Mouse (Mus musculus) heart, embryonic 11.5 days (tissue): ENCODE data around the gene Casq1. TPM values are rescaled to one million over a fixed set of nuclear protein-coding genes. Genes with fewer than 3 reads are reported as not detected.
A peak's percentile ranks its signal among the peaks of the same experiment; 100 is the strongest.

Experiments used
- ATAC-seq: fragments of 200-750 bp; cut with Nextera tagmentation; replicated peaks from 2 replicates; pipeline ENCODE4 v1.8.0; 2017; ENCODE audit warnings: moderate library complexity; ENCODE audit not compliant: insufficient number of reproducible peaks, low FRiP score, low TSS enrichment
- H3K27ac ChIP-seq: fragments of 300-500 bp; sonication (generic); 2 replicates; pipeline ENCODE4 v1.5.1; 2014; ENCODE audit warnings: mild to moderate bottlenecking, low read depth, low read length
- H3K27me3 ChIP-seq: fragments of 300-500 bp; sonication (generic); 2 replicates; pipeline ENCODE4 v1.6.1; 2014; ENCODE audit warnings: mild to moderate bottlenecking, low read length, mixed read lengths; ENCODE audit not compliant: control insufficient read depth, insufficient read depth
- H3K36me3 ChIP-seq: fragments of 300-500 bp; sonication (generic); 2 replicates; pipeline ENCODE4 v1.6.1; 2014; ENCODE audit warnings: mild to moderate bottlenecking, low read length, moderate library complexity, mixed read lengths; ENCODE audit not compliant: control insufficient read depth, insufficient read depth
- H3K4me1 ChIP-seq: fragments of 300-500 bp; sonication (generic); 2 replicates; pipeline ENCODE4 v1.6.1; 2014; ENCODE audit warnings: low read length; ENCODE audit not compliant: control insufficient read depth, insufficient read depth
- H3K4me2 ChIP-seq: fragments of 300-500 bp; sonication (generic); 2 replicates; pipeline ENCODE4 v1.6.1; 2014; ENCODE audit warnings: mild to moderate bottlenecking, moderate library complexity
- H3K4me3 ChIP-seq: fragments of 300-500 bp; sonication (generic); 2 replicates; pipeline ENCODE4 v1.5.1; 2014; ENCODE audit warnings: low read depth, low read length
- H3K9ac ChIP-seq: fragments of 300-500 bp; sonication (generic); 2 replicates; pipeline ENCODE4 v1.6.1; 2014; ENCODE audit warnings: mild to moderate bottlenecking, low read depth, low read length, moderate library complexity
- H3K9me3 ChIP-seq: fragments of 300-500 bp; sonication (generic); replicated peaks from 2 replicates; pipeline ENCODE4 v1.6.1; 2016; ENCODE audit warnings: low read length; ENCODE audit not compliant: control insufficient read depth
- WGBS: fragments of 180-500 bp; shearing (Covaris S2); extraction: QIAGEN DNeasy Blood & Tissue Kit; methylation state at CpG from one replicate; pipeline ENCODE4 v1.1.7; 2014; ENCODE audit not compliant: insufficient replicate concordance; 5-methylcytosine and 5-hydroxymethylcytosine counted together
- polyA plus RNA-seq: library from polyadenylated mRNA; unstranded; fragments of >200 nt; fragmentation: Nextera tagmentation; extraction: Ambion mirVana; gene quantifications from 2 replicates; pipeline ENCODE4 v1.2.1, GENCODE M21; 2014

Gene Casq1
- polyA plus RNA-seq, 1 experiment from 2014 or later = 205 TPM

DNA sequence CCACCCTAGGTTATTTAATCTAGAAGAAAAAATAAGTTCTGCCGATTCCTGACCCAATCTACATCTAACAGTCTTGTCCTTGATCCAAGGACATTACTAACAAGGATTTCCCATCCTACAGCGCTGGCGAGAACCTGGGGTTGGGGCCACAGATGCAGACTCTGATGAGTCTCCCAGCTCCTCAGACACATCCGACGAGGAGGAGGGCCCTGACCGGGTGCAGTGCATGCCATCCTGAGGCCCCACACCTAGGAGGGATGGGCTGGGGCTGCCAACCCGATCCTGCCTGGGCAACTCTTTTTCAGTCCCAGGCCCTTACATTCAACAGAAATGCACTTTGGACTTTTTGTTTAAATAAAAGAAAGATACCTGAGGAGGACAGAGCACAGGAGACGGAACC is 25.2 kb downstream of the Casq1 start:
- Histone ChIP-seq H3K9ac (no peak overlapping the region), H3K27me3 (no peaks in the 10 kb centered on the region), H3K4me1 (peaks cover 5% of the 10 kb centered on the region; the same call in 1 of the 2 replicates), H3K36me3 (peaks cover 53% of the 10 kb centered on the region), H3K4me3 (no peak overlapping the region), H3K27ac (no peak overlapping the region), H3K9me3 (no peaks in the 10 kb centered on the region), H3K4me2 (no peak overlapping the region)
- ATAC-seq = no peak
- 82% methylated on average over 8 of the region's 8 CpGs for WGBS

- H3K4me1 ChIP-seq = peaks cover 5% of the 10 kb centered on the region; the same call in 1 of the 2 replicates
- ATAC-seq = no peak
- 89% methylated on average over 3 of the region's 3 CpGs for WGBS
These were observed 27.5 kb downstream of the Casq1 start for GRCm38 (mm10) chr1:172192217-172192616.

GRCm38 (mm10) chr1:172191578-172191977 is 28.1 kb downstream of the Casq1 start:
- WGBS = 74% methylated on average over 2 of the region's 2 CpGs
- Histone ChIP-seq H3K27ac (no peak overlapping the region), H3K27me3 (no peaks in the 10 kb centered on the region), H3K4me1 (peaks cover 5% of the 10 kb centered on the region; the same call in 1 of the 2 replicates), H3K4me3 (no peak overlapping the region), H3K9ac (no peak overlapping the region), H3K36me3 (peaks cover 61% of the 10 kb centered on the region), H3K4me2 (no peak overlapping the region), H3K9me3 (no peaks in the 10 kb centered on the region)
- ATAC-seq = no peak

More at GRCm38 (mm10) chr1:172192217-172192616, 27.5 kb downstream of the Casq1 start:
- peaks cover 59% of the 10 kb centered on the region for H3K36me3 ChIP-seq
- no peak overlapping the region for H3K4me2 ChIP-seq
- H3K27ac ChIP-seq = no peak overlapping the region
- H3K9ac ChIP-seq = no peak overlapping the region
- no peak overlapping the region for H3K4me3 ChIP-seq
- no peaks in the 10 kb centered on the region for H3K27me3 ChIP-seq
- no peaks in the 10 kb centered on the region for H3K9me3 ChIP-seq

DNA sequence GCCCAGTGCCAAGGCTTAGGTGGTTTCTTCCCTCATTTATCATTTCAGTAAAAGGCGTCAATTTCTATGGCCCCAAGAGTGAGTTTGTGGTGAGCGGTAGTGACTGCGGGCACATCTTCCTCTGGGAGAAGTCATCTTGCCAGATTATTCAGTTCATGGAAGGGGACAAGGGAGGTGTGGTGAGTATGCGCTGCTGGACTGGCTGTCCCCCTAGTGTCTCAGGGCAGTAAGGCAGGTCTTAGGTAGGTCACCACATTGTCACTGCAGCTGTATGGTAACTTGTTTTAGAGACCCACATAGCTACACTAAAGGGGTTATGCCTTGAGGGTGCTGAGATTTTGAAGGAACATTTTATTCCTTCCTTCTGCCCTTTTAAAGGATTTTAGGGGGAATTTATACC is 30.8 kb downstream of the Casq1 start:
- H3K9me3 ChIP-seq = no peaks in the 10 kb centered on the region
- peak; percentile 39; the same call in 1 of the 2 replicates for ATAC-seq
- no peak overlapping the region for H3K9ac ChIP-seq
- H3K36me3 ChIP-seq = peaks cover 50% of the 10 kb centered on the region
- no peaks in the 10 kb centered on the region for H3K4me1 ChIP-seq
- no peaks in the 10 kb centered on the region for H3K27me3 ChIP-seq
- H3K27ac ChIP-seq = no peak overlapping the region
- WGBS = 66% methylated on average over 4 of the region's 4 CpGs
- no peak overlapping the region for H3K4me3 ChIP-seq
- no peak overlapping the region for H3K4me2 ChIP-seq

GRCm38 (mm10) chr1:172186401-172187289 is 33.0 kb downstream of the Casq1 start:
- Histone ChIP-seq H3K4me2 (no peak overlapping the region), H3K9me3 (no peaks in the 10 kb centered on the region), H3K27ac (no peak overlapping the region), H3K27me3 (no peaks in the 10 kb centered on the region), H3K36me3 (peaks cover 44% of the 10 kb centered on the region), H3K4me1 (no peaks in the 10 kb centered on the region), H3K4me3 (no peak overlapping the region), H3K9ac (no peak overlapping the region)
- 92% methylated on average over 10 of the region's 10 CpGs for WGBS
- 0 out of 2 replicates have a peak, but pooled peaks have one; percentile 22 for ATAC-seq

DNA sequence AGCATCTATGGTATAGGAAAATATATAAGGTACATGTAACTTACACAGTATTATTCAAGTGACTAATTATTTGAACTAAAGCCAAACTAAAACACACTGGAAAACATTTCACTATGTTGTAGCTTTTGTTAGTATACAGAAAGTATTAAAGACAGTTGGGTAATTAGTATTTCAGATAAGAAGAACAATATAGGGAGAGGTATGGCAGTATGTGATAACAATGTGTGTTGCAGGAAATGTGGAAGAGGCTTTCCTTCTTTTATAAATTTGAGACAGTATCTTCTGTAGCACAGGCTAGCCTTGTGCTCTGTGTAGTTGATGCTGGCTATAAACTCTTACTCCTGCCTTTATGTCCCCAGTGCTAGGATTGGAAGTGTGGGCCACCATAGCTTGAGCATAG is 35.8 kb downstream of the Casq1 start:
- Histone ChIP-seq H3K4me3 (no peak overlapping the region), H3K4me1 (no peaks in the 10 kb centered on the region), H3K36me3 (peaks cover 37% of the 10 kb centered on the region), H3K9ac (no peak overlapping the region), H3K9me3 (no peaks in the 10 kb centered on the region), H3K4me2 (no peak overlapping the region), H3K27ac (no peak overlapping the region), H3K27me3 (no peaks in the 10 kb centered on the region)
- no peak for ATAC-seq

GRCm38 (mm10) chr1:172183056-172183455 is 36.6 kb downstream of the Casq1 start:
- H3K9ac ChIP-seq = no peak overlapping the region
- no peak for ATAC-seq
- no peak overlapping the region for H3K4me2 ChIP-seq
- no peak overlapping the region for H3K4me3 ChIP-seq
- WGBS = 95% methylated on average over 6 of the region's 6 CpGs
- no peaks in the 10 kb centered on the region for H3K4me1 ChIP-seq
- H3K36me3 ChIP-seq = peaks cover 32% of the 10 kb centered on the region
- H3K9me3 ChIP-seq = no peaks in the 10 kb centered on the region
- H3K27ac ChIP-seq = no peak overlapping the region
- H3K27me3 ChIP-seq = no peaks in the 10 kb centered on the region

- H3K4me1 ChIP-seq = no peaks in the 10 kb centered on the region
- no peak overlapping the region for H3K4me3 ChIP-seq
- no peak overlapping the region for H3K27ac ChIP-seq
- no peak overlapping the region for H3K4me2 ChIP-seq
- H3K36me3 ChIP-seq = peaks cover 22% of the 10 kb centered on the region
- no peak for ATAC-seq
- H3K9ac ChIP-seq = no peak overlapping the region
- 88% methylated on average over 3 of the region's 3 CpGs for WGBS
- H3K9me3 ChIP-seq = no peaks in the 10 kb centered on the region
- H3K27me3 ChIP-seq = no peaks in the 10 kb centered on the region
These were observed 37.9 kb downstream of the Casq1 start for GRCm38 (mm10) chr1:172181777-172182176.

DNA sequence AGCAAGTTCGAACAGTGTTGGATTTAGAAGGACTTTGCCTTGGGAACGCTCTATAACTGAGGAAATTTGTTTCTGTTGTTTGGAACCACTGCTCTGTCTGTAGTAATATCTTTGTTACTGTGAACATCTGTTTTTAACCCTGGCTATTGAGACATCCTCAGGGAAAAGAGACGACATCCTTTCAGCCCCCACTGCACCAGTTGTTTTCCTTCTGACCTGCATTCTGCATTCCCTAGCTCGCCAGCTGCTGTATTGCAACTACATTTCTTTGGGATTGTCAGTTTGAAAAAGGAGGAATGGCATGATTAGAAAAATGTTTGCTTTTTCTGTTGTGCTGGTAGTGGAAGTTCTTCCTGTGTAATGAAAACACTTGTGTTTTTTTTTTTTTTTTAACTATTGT is 38.8 kb downstream of the Casq1 start:
- Histone ChIP-seq H3K27ac (no peak overlapping the region), H3K4me2 (no peak overlapping the region), H3K4me3 (no peak overlapping the region), H3K27me3 (no peaks in the 10 kb centered on the region), H3K36me3 (peaks cover 19% of the 10 kb centered on the region), H3K9ac (no peak overlapping the region), H3K4me1 (no peaks in the 10 kb centered on the region), H3K9me3 (no peaks in the 10 kb centered on the region)
- WGBS = 81% methylated on average over 4 of the region's 4 CpGs
- ATAC-seq = no peak
